Mouse (Mus musculus) midbrain, embryonic 13.5 days (tissue): ENCODE measurements around the gene Rag2. TPM values are rescaled to one million over a fixed set of nuclear protein-coding genes. Genes with fewer than 3 reads are reported as not detected.
A peak's percentile ranks its signal among the peaks of the same experiment; 100 is the strongest.

Experiments
- ATAC-seq: fragments of 200-750 bp; cut with Nextera tagmentation; 2 replicates; pipeline ENCODE4 v1.8.0; 2017; ENCODE audit warnings: mild to moderate bottlenecking, moderate TSS enrichment, moderate library complexity
- H3K27ac ChIP-seq: fragments of 300-500 bp; sonication (generic); 2 replicates; pipeline ENCODE4 v1.5.1; 2015; ENCODE audit warnings: inconsistent platforms, mild to moderate bottlenecking, moderate library complexity
- H3K27me3 ChIP-seq: fragments of 300-500 bp; sonication (generic); 2 replicates; pipeline ENCODE4 v1.6.1; 2015; ENCODE audit warnings: mild to moderate bottlenecking, inconsistent platforms
- H3K36me3 ChIP-seq: fragments of 300-500 bp; sonication (generic); 2 replicates; pipeline ENCODE4 v1.6.1; 2015; ENCODE audit warnings: mild to moderate bottlenecking, inconsistent platforms
- H3K4me1 ChIP-seq: fragments of 300-500 bp; sonication (generic); replicated peaks from 2 replicates; pipeline ENCODE4 v1.6.1; 2015; ENCODE audit warnings: inconsistent platforms
- H3K4me2 ChIP-seq: fragments of 300-500 bp; sonication (generic); replicated peaks from 2 replicates; pipeline ENCODE4 v1.6.1; 2015; ENCODE audit warnings: moderate library complexity, mild to moderate bottlenecking, inconsistent platforms
- H3K4me3 ChIP-seq: fragments of 300-500 bp; sonication (generic); replicated peaks from 2 replicates; pipeline ENCODE4 v1.5.1; 2015; ENCODE audit warnings: mild to moderate bottlenecking, inconsistent platforms
- H3K9ac ChIP-seq: fragments of 300-500 bp; sonication (generic); replicated peaks from 2 replicates; pipeline ENCODE4 v1.6.1; 2015; ENCODE audit warnings: mild to moderate bottlenecking, inconsistent platforms
- H3K9me3 ChIP-seq: fragments of 300-500 bp; sonication (generic); 2 replicates; pipeline ENCODE4 v1.6.1; 2016; ENCODE audit warnings: mild to moderate bottlenecking, inconsistent platforms
- WGBS: fragments of 180-500 bp; shearing (Covaris S2); methylation state at CpG from one replicate; pipeline ENCODE4 v1.1.7; 2015; 5-methylcytosine and 5-hydroxymethylcytosine counted together
- polyA plus RNA-seq: library from polyadenylated mRNA; unstranded; fragments of >200 nt; fragmentation: Nextera tagmentation; extraction: Ambion mirVana; gene quantifications from 2 replicates; pipeline ENCODE4 v1.2.1, GENCODE M21; 2015

Gene Rag2
- polyA plus RNA-seq, 1 experiment from 2014 or later = not detected

- H3K36me3 ChIP-seq = no peaks in the 10 kb centered on the region
- H3K27me3 ChIP-seq = no peaks in the 10 kb centered on the region
- no peaks in the 10 kb centered on the region for H3K9me3 ChIP-seq
- H3K4me3 ChIP-seq = no peak overlapping the region
- WGBS = 22% methylated on average over 9 of the region's 9 CpGs
- ATAC-seq = peak; percentile 90
- no peak overlapping the region for H3K4me2 ChIP-seq
- no peaks in the 10 kb centered on the region; the same call in 1 of the 2 replicates for H3K4me1 ChIP-seq
- no peak overlapping the region for H3K9ac ChIP-seq
- no peak overlapping the region for H3K27ac ChIP-seq
Measured at GRCm38 (mm10) chr2:101665058-101665702, 40.7 kb downstream of the Rag2 start.

- ATAC-seq = peak; percentile 68; the same call in 1 of the 2 replicates
- no peak overlapping the region for H3K27ac ChIP-seq
- no peak overlapping the region for H3K9ac ChIP-seq
- no peaks in the 10 kb centered on the region for H3K36me3 ChIP-seq
- H3K27me3 ChIP-seq = no peaks in the 10 kb centered on the region
- H3K4me1 ChIP-seq = no peaks in the 10 kb centered on the region; the same call in 1 of the 2 replicates
- H3K4me3 ChIP-seq = no peak overlapping the region
- H3K4me2 ChIP-seq = no peak overlapping the region
- 86% methylated on average over 3 of the region's 3 CpGs for WGBS
- H3K9me3 ChIP-seq = no peaks in the 10 kb centered on the region
Measured at GRCm38 (mm10) chr2:101665703-101666092, 41.2 kb downstream of the Rag2 start.

GRCm38 (mm10) chr2:101668751-101669150 is 44.2 kb downstream of the Rag2 start:
- H3K4me3 ChIP-seq = no peak overlapping the region
- H3K27ac ChIP-seq = no peak overlapping the region
- H3K9ac ChIP-seq = no peak overlapping the region
- no peak for ATAC-seq
- H3K27me3 ChIP-seq = no peaks in the 10 kb centered on the region; the same call in 1 of the 2 replicates
- no peaks in the 10 kb centered on the region for H3K36me3 ChIP-seq
- H3K4me2 ChIP-seq = no peak overlapping the region
- H3K4me1 ChIP-seq = no peaks in the 10 kb centered on the region; the same call in 1 of the 2 replicates
- WGBS = 94% methylated on average over 3 of the region's 3 CpGs
- no peaks in the 10 kb centered on the region for H3K9me3 ChIP-seq

- H3K27ac ChIP-seq = no peak overlapping the region
- no peaks in the 10 kb centered on the region; the same call in 1 of the 2 replicates for H3K27me3 ChIP-seq
- no peak overlapping the region for H3K9ac ChIP-seq
- H3K9me3 ChIP-seq = no peaks in the 10 kb centered on the region
- H3K4me1 ChIP-seq = peaks cover 3% of the 10 kb centered on the region; the same call in 1 of the 2 replicates
- WGBS = 84% methylated on average over 3 of the region's 3 CpGs
- H3K36me3 ChIP-seq = no peaks in the 10 kb centered on the region
- no peak overlapping the region for H3K4me2 ChIP-seq
- H3K4me3 ChIP-seq = no peak overlapping the region
- ATAC-seq = no peak
Measured at GRCm38 (mm10) chr2:101673547-101673946, 49.0 kb downstream of the Rag2 start.

GRCm38 (mm10) chr2:101678236-101679021 is 53.9 kb downstream of the Rag2 start, which contains the start of gene Traf6:
TSS of gene Traf6 (plus strand) at chr2:101678429.
- Histone ChIP-seq H3K9ac (peak within 1 kb of the TSS; percentile 92), H3K4me1 (peaks cover 20% of the 10 kb centered on the region), H3K4me3 (peak within 1 kb of the TSS; percentile 98), H3K27me3 (no peaks in the 10 kb centered on the region), H3K9me3 (no peaks in the 10 kb centered on the region), H3K4me2 (peak within 1 kb of the TSS; percentile 80), H3K27ac (peak within 1 kb of the TSS; percentile 69), H3K36me3 (0 out of 2 replicates have a peak, but pooled peaks cover 7% of the 10 kb centered on the region)
- under 1% methylated on average over 68 of the region's 68 CpGs for WGBS
- ATAC-seq = peak; percentile 94

GRCm38 (mm10) chr2:101679164-101679784 is 54.8 kb downstream of the Rag2 start:
- H3K4me2 ChIP-seq = peak overlapping the region; percentile 80
- no peaks in the 10 kb centered on the region for H3K9me3 ChIP-seq
- H3K27ac ChIP-seq = no peak overlapping the region
- H3K27me3 ChIP-seq = no peaks in the 10 kb centered on the region
- H3K9ac ChIP-seq = peak overlapping the region; percentile 92
- peaks cover 20% of the 10 kb centered on the region for H3K4me1 ChIP-seq
- peak overlapping the region; percentile 98 for H3K4me3 ChIP-seq
- peaks cover 11% of the 10 kb centered on the region for H3K36me3 ChIP-seq
- under 1% methylated on average over 15 of the region's 15 CpGs for WGBS
- 0 out of 2 replicates have a peak, but pooled peaks have one; percentile 12 for ATAC-seq

Other genes with a start within 250 kb of the Rag2 start
- 0.05 and 0.14 TPM in 2 replicates for gene Rag1, start 24.8 kb downstream of the Rag2 start, polyA plus RNA-seq
- gene B230118H07Rik, start 24.8 kb downstream of the Rag2 start, polyA plus RNA-seq = 51.5 and 52.4 TPM in 2 replicates
- 10.2 and 10.3 TPM in 2 replicates for gene Traf6, start 53.7 kb downstream of the Rag2 start, polyA plus RNA-seq